Mouse (Mus musculus): ENCODE measurements around the gene Ncl. TPM values are rescaled to one million over a fixed set of nuclear protein-coding genes. Genes with fewer than 3 reads are reported as not detected.
A peak's percentile ranks its signal among the peaks of the same experiment; 100 is the strongest.

The Ncl gene
- polyA plus RNA-seq, 1 experiment from 2014 or later, result 172 TPM

DNA sequence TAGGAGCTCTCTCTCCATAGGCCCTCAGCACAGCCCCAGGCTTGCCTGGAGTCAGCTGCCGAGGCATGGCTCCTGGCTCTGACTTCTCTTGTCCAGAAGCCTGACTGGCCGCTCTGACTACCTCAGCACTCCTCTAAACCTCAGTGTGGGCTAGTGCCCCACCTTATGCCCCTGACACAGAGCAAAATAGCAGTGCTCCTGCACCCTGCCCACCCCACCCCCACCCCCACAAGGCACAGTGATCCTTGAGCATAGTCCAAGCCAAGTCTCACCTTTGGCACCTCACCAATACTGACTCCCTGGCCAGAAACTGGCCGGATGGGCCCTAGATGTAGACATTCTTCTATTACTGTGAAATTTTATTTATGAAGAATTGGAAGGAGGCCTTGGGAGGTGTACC, 52.5 kb downstream of the Ncl start:
- H3K9ac ChIP-seq (ENCODE audit: low read depth, low read length), result no peak overlapping the region
- no peaks in the 10 kb centered on the region for H3K4me1 ChIP-seq (replicated peaks; ENCODE audit: control insufficient read depth, insufficient read depth, low read length)
- no peak for TF ChIP-seq CTCF (IDR thresholded peaks at IDR 0.05; ENCODE audit: low read depth)
- no peak for ATAC-seq
- no peaks in the 10 kb centered on the region for H3K36me3 ChIP-seq (ENCODE audit: control insufficient read depth, insufficient read depth)
- H3K27me3 ChIP-seq (replicated peaks; ENCODE audit: control insufficient read depth, insufficient read depth, low read length), result peaks cover 16% of the 10 kb centered on the region; the same call in 1 of the 2 replicates
- no peak overlapping the region for H3K27ac ChIP-seq (ENCODE audit: low read depth, low read length)
- 82% methylated on average over 3 of the region's 3 CpGs for WGBS
- no peak overlapping the region for H3K4me2 ChIP-seq (replicated peaks; ENCODE audit: low read depth)
- H3K9me3 ChIP-seq (ENCODE audit: control insufficient read depth), result no peaks in the 10 kb centered on the region
- H3K4me3 ChIP-seq (ENCODE audit: low read depth, low read length), result no peak overlapping the region

DNA sequence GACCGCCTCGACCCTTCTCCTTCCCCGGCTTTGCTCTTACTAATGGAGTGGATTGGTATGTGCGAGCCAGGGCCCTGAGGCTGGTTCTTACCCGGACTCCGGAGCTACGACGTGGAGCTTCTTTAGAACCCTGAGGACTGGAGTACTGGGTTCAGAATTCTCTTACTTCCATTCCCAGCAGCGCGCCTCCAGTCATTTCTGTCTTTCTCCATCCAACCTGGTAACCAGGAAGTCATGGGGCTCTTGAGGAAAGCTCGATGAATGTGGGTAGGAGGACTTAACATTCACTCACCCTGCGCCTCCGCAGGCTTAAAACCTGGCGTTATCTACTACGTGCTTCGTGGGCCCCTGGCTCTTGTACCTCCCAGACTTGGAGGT, 55.3 kb downstream of the Ncl start:
- Histone ChIP-seq H3K9me3 (ENCODE audit: control insufficient read depth) (no peaks in the 10 kb centered on the region), H3K4me3 (ENCODE audit: low read depth, low read length) (peak overlapping the region; percentile 54), H3K4me2 (replicated peaks; ENCODE audit: low read depth) (peak overlapping the region; percentile 91), H3K27ac (ENCODE audit: low read depth, low read length) (no peak overlapping the region), H3K4me1 (replicated peaks; ENCODE audit: control insufficient read depth, insufficient read depth, low read length) (no peaks in the 10 kb centered on the region), H3K27me3 (replicated peaks; ENCODE audit: control insufficient read depth, insufficient read depth, low read length) (peaks cover 16% of the 10 kb centered on the region; the same call in 1 of the 2 replicates), H3K36me3 (ENCODE audit: control insufficient read depth, insufficient read depth) (no peaks in the 10 kb centered on the region), H3K9ac (ENCODE audit: low read depth, low read length) (no peak overlapping the region)
- ATAC-seq, result no peak
- 6% methylated on average over 14 of the region's 16 CpGs for WGBS
- TF ChIP-seq CTCF (IDR thresholded peaks at IDR 0.05; ENCODE audit: low read depth), result no peak

DNA sequence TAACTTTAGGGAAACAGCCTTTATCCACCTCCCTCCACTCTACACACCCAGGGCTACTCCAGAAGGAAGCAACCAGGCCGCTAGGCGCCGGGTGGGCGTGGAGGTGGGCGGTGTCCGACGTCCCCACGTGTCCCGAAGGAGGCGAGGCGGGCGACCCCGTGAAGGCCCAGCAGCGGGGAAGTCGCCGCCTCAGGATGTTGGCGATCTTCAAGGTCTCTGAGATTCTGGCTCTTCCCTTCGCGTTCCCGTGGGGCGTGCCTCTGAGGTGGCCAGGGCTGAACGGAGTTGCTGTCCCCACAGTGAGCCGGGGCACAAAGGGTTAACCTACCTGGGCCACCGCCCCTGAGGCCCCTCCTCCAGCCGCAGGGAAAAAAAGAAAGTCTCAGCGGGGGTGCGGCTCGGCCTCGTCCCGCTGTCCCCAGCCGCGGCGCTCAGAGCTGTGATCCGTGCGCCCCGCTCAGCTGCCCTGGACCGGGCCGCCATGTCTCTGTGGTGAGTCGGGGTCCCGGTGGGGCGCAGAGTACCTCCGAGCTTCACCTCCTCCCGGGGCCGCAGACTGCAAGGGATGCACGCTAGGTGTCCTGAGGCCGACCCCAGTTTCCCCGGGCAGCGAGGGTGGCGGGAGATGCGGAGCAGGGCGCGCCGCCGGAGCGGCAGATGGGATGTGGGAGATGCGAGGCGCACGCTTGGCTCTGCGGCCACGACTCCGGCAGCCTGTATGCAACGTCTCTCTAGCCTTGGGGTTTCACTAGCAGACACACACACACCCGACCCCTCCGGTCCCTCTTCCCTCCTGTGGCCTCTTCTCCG, 55.9 kb downstream of the Ncl start:
- Histone ChIP-seq H3K27ac (ENCODE audit: low read depth, low read length) (no peak overlapping the region), H3K9me3 (ENCODE audit: control insufficient read depth) (no peaks in the 10 kb centered on the region), H3K9ac (ENCODE audit: low read depth, low read length) (peak overlapping the region; percentile 45), H3K36me3 (ENCODE audit: control insufficient read depth, insufficient read depth) (no peaks in the 10 kb centered on the region), H3K27me3 (replicated peaks; ENCODE audit: control insufficient read depth, insufficient read depth, low read length) (peaks cover 16% of the 10 kb centered on the region; the same call in 1 of the 2 replicates), H3K4me3 (ENCODE audit: low read depth, low read length) (peak overlapping the region; percentile 54), H3K4me2 (replicated peaks; ENCODE audit: low read depth) (peak overlapping the region; percentile 91), H3K4me1 (replicated peaks; ENCODE audit: control insufficient read depth, insufficient read depth, low read length) (no peaks in the 10 kb centered on the region)
- TF ChIP-seq CTCF (IDR thresholded peaks at IDR 0.05; ENCODE audit: low read depth), result peak; percentile 30; the same call in 1 of the 2 replicates
- 0% methylated on average over 63 of the region's 65 CpGs for WGBS
- ATAC-seq, result peak; percentile 67

DNA sequence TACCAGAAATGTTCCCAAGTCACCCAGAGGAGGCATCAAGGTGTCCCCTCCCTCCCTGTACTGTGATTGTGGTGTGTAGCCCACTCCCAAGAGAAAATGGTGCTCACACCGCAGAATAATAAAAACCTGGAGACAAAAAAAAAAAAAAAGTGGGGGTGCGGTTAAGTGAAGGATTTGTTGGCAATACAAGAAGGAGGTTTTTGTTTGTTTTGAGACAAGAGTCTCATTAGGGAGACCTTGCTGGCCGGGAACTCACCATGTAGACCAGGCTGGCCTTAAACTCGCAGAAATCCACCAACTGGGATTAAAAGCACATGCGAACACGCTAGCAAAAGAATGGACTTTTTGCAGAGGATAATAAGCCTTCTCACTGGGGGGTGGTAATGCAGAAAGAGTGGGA, 56.7 kb downstream of the Ncl start, which contains the start of gene B3gnt7:
Gene B3gnt7, plus strand, starts transcription at position 301 of the 400 bp plus-strand sequence.
- no peaks in the 10 kb centered on the region for H3K9me3 ChIP-seq (ENCODE audit: control insufficient read depth)
- H3K4me1 ChIP-seq (replicated peaks; ENCODE audit: control insufficient read depth, insufficient read depth, low read length), result no peaks in the 10 kb centered on the region
- H3K4me2 ChIP-seq (replicated peaks; ENCODE audit: low read depth), result peak within 1 kb of the TSS; percentile 91
- peak within 1 kb of the TSS; percentile 45 for H3K9ac ChIP-seq (ENCODE audit: low read depth, low read length)
- no peak for ATAC-seq
- H3K27ac ChIP-seq (ENCODE audit: low read depth, low read length), result no peak within 1 kb of the TSS
- peak within 1 kb of the TSS; percentile 54 for H3K4me3 ChIP-seq (ENCODE audit: low read depth, low read length)
- H3K36me3 ChIP-seq (ENCODE audit: control insufficient read depth, insufficient read depth), result no peaks in the 10 kb centered on the region
- no peak for TF ChIP-seq CTCF (IDR thresholded peaks at IDR 0.05; ENCODE audit: low read depth)
- peaks cover 16% of the 10 kb centered on the region; the same call in 1 of the 2 replicates for H3K27me3 ChIP-seq (replicated peaks; ENCODE audit: control insufficient read depth, insufficient read depth, low read length)
- 48% methylated on average over 6 of the region's 6 CpGs for WGBS

DNA sequence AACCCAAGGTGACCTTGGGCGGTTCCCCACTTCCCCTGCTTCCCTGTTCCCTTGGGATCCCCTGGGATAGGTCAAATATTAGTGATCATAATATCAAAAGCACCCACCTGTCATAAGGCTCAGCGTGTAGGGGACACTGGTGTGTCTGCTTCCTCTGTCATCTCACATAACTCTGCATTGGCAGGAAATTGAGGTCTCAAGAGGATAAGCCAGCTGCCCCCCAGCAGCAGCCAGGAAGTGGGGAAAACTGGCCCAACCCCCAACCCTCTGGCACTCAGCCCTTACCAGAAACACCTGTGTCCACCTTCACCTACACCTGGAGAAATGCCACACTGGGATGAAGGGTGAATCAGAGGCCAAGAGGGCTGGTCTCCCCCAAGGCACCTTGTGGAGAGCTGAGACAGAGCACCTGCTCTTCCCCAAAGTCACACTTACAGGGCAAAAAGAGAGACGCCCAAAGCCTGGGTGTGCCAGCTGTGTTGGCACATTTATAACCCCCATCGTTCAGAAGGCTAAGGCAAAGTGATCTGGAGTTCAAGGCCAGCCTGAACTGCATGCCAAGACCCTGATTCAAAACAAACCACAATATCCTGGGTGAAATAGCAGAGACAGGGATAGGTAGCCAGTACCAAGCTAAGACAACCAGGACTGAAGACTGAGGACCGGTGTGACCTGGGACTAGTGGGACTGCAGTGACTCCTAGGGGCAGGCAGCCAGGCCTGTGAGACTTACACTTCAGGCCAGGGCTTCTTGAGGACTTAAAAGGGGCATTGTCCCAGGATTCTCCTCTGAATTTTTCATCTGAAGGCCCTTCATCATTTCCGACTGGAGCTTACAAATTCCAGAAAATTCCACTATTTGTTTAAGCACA, 57.7 kb downstream of the Ncl start:
- Histone ChIP-seq H3K9me3 (ENCODE audit: control insufficient read depth) (no peaks in the 10 kb centered on the region), H3K4me2 (replicated peaks; ENCODE audit: low read depth) (no peak overlapping the region), H3K27me3 (replicated peaks; ENCODE audit: control insufficient read depth, insufficient read depth, low read length) (peaks cover 16% of the 10 kb centered on the region; the same call in 1 of the 2 replicates), H3K4me1 (replicated peaks; ENCODE audit: control insufficient read depth, insufficient read depth, low read length) (no peaks in the 10 kb centered on the region), H3K9ac (ENCODE audit: low read depth, low read length) (no peak overlapping the region), H3K36me3 (ENCODE audit: control insufficient read depth, insufficient read depth) (no peaks in the 10 kb centered on the region), H3K27ac (ENCODE audit: low read depth, low read length) (no peak overlapping the region), H3K4me3 (ENCODE audit: low read depth, low read length) (no peak overlapping the region)
- no peak for ATAC-seq
- TF ChIP-seq CTCF (IDR thresholded peaks at IDR 0.05; ENCODE audit: low read depth), result peak; percentile 73
- WGBS, result 46% methylated on average over 6 of the region's 6 CpGs

DNA sequence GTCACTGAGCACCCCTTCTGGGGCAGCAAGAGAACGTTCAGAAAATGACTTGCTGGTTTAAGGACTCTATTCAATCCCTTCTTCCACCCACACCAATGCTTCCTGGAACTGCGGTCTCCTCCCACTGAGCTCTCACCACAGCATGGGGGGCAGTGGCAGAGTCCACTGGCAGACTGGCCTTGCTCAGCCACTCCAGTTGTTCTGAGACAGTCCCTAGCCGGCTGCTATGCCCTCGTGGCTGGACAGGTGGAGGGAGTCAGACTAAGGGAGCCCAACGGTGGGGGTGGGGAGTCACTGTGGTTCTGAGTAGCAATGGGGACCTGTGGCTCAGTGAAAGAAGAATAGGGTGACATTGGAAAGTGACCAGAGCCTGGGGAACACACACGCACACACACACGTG, 58.5 kb downstream of the Ncl start:
- Histone ChIP-seq H3K36me3 (ENCODE audit: control insufficient read depth, insufficient read depth) (no peaks in the 10 kb centered on the region), H3K9me3 (ENCODE audit: control insufficient read depth) (no peaks in the 10 kb centered on the region), H3K9ac (ENCODE audit: low read depth, low read length) (no peak overlapping the region), H3K4me2 (replicated peaks; ENCODE audit: low read depth) (no peak overlapping the region), H3K4me1 (replicated peaks; ENCODE audit: control insufficient read depth, insufficient read depth, low read length) (no peaks in the 10 kb centered on the region), H3K4me3 (ENCODE audit: low read depth, low read length) (no peak overlapping the region), H3K27me3 (replicated peaks; ENCODE audit: control insufficient read depth, insufficient read depth, low read length) (peaks cover 16% of the 10 kb centered on the region; the same call in 1 of the 2 replicates), H3K27ac (ENCODE audit: low read depth, low read length) (no peak overlapping the region)
- TF ChIP-seq CTCF (IDR thresholded peaks at IDR 0.05; ENCODE audit: low read depth), result no peak
- 55% methylated on average over 7 of the region's 7 CpGs for WGBS
- ATAC-seq, result no peak
